Mouse (Mus musculus) liver, adult 2 months (tissue): Measurements from ENCODE around the gene Gm11077. TPM values are rescaled to one million over a fixed set of nuclear protein-coding genes. Genes with fewer than 3 reads are reported as not detected.

Source experiments
- DNase-seq: peaks from one replicate; pipeline ENCODE4 v3.0.0-alpha.2; 2011; ENCODE audit warnings: low read depth, low spot score; ENCODE audit errors: extremely low read depth
- H3K27ac ChIP-seq: fragments of 200-500 bp; replicated peaks from 2 replicates; pipeline ENCODE4 v1.5.1; 2012; ENCODE audit warnings: low read depth, mild to moderate bottlenecking, control low read depth, inconsistent platforms, low read length; ENCODE audit not compliant: insufficient read depth
- H3K27me3 ChIP-seq: fragments of 200-500 bp; 2 replicates; pipeline ENCODE4 v1.6.1; 2012; ENCODE audit warnings: mild to moderate bottlenecking, moderate library complexity, low read length, inconsistent platforms; ENCODE audit not compliant: control insufficient read depth, insufficient read depth
- H3K36me3 ChIP-seq: fragments of 200-500 bp; 2 replicates; pipeline ENCODE4 v1.6.1; 2012; ENCODE audit warnings: low read length, inconsistent platforms; ENCODE audit not compliant: control insufficient read depth, insufficient read depth
- H3K4me1 ChIP-seq: fragments of 200-500 bp; 2 replicates; pipeline ENCODE4 v1.6.1; 2011; ENCODE audit warnings: low read length; ENCODE audit not compliant: control insufficient read depth, insufficient read depth
- H3K4me3 ChIP-seq: fragments of 200-500 bp; 2 replicates; pipeline ENCODE4 v1.5.1; 2011; ENCODE audit warnings: low read depth, mild to moderate bottlenecking, control low read depth, low read length, moderate library complexity; ENCODE audit not compliant: insufficient read depth
- H3K79me2 ChIP-seq: fragments of 200-500 bp; 2 replicates; pipeline ENCODE4 v1.6.1; 2012; ENCODE audit warnings: inconsistent platforms, mild to moderate bottlenecking, low read length, moderate library complexity; ENCODE audit not compliant: control insufficient read depth, insufficient read depth
- H3K9ac ChIP-seq: fragments of 200-500 bp; 2 replicates; pipeline ENCODE4 v1.6.1; 2012; ENCODE audit warnings: low read depth, mild to moderate bottlenecking, control low read depth, inconsistent platforms, low read length
- CTCF ChIP-seq: fragments of 200-500 bp; IDR thresholded peaks from 2 replicates; pipeline ENCODE4 v1.5.1; 2011; ENCODE audit warnings: low read depth, low read length, control low read depth
- POLR2A ChIP-seq: fragments of 200-500 bp; IDR thresholded peaks from 2 replicates; pipeline ENCODE4 v1.6.1; 2011; ENCODE audit warnings: low read length, control low read depth; ENCODE audit not compliant: insufficient read depth; ENCODE audit errors: extremely low read depth
- WGBS: fragments of 180-500 bp; shearing (Covaris S2); methylation state at CpG from one replicate; pipeline ENCODE4 v1.1.7; 2018; 5-methylcytosine and 5-hydroxymethylcytosine counted together
- polyA plus RNA-seq: library from polyadenylated mRNA; depleted of rRNA; stranded (reverse); fragments of >200 nt; gene quantifications from 2 replicates; pipeline ENCODE4 v1.2.3, GENCODE M21; 2012
- total RNA-seq: library from RNA; depleted of rRNA; stranded (reverse); fragments of >200 nt; gene quantifications from 2 replicates; pipeline ENCODE4 v1.2.3, GENCODE M21; 2014

Gm11077 gene
- total and polyA plus RNA-seq, 2 experiments, result not detected

DNA sequence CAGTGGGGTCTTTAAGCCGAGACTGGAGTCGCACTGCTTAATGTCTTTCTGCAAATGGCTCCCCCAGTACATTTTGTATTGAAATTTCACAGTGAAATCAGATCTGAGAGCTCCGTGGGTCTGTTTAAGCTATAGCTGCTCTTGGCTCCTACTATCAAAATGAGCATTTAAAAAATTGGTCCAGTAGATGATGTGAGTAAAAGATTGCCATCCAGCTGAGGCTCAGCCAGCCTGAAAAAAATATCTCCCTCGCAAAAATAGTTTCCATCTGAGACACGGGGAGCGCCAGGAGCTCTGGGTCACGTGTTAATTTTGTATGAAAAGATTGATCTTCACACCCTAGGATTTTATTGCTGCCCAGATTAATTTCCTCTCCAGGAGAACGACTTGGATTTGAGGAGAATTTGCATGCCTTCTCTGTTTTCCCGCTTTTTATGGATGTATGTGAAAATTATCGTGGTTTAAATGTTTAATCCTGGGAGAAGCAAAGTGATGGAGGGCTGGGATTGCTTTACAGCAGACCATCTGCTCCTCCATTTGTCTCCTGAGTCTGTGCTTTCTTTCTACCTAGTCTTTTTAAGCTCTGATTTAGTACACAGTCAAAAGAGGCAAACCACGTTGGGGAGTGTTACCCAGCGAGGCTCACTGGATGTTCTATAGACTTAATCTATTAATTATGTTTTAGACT, 32.7 kb upstream of the Gm11077 start:
- H3K9ac ChIP-seq, result no peak overlapping the region
- H3K4me3 ChIP-seq, result no peak overlapping the region
- TF ChIP-seq CTCF (no peak), POLR2A (no peak)
- no peaks in the 10 kb centered on the region for H3K4me1 ChIP-seq
- no peaks in the 10 kb centered on the region for H3K36me3 ChIP-seq
- H3K27me3 ChIP-seq, result no peaks in the 10 kb centered on the region
- H3K27ac ChIP-seq, result no peak overlapping the region
- no peak for DNase-seq
- 77% methylated on average over 12 of the region's 12 CpGs for WGBS
- no peaks in the 10 kb centered on the region for H3K79me2 ChIP-seq

DNA sequence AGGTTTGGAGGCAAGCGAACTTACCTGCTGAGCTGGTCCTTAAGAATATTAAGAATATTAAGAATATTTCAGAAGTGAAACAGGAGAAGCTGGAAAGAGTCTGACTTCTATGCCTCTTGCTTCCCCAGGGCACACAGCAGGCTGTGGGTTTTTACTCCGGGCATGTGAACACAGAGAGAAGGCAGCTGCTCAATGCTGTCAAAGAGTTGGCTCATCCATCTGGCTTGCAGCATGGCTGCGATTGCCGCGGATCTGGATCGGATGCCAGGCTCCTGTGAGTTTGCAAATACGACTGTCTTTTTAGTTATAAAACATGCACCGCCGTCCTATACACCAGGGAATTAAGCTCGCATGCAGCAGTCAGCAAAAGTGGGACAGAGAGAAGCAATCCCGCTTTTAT, 31.1 kb upstream of the Gm11077 start:
- Histone ChIP-seq H3K27ac (no peak overlapping the region), H3K4me1 (no peaks in the 10 kb centered on the region), H3K9ac (no peak overlapping the region), H3K36me3 (no peaks in the 10 kb centered on the region), H3K79me2 (no peaks in the 10 kb centered on the region), H3K4me3 (no peak overlapping the region), H3K27me3 (no peaks in the 10 kb centered on the region)
- 92% methylated on average over 11 of the region's 11 CpGs for WGBS
- no peak for DNase-seq
- TF ChIP-seq POLR2A, result no peak
- TF ChIP-seq CTCF, result no peak

DNA sequence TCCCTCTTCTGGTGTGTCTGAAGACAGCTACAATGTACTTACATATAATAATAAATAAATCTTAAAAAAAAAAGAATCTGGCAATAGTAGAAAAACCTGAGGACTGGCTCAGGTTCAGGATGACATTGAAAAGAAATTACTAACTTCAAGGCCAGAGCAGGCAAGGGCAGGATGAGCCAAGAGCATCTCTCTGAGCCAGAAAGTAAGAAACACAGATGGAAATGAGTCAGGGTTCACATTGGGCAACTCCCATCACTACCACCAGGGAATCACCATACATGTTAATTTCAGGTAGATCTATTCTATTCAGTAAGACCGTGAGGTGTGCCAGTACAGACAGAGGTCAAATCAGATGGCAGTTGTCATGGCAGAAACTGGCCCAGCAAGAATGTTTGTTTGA, 30.5 kb upstream of the Gm11077 start:
- H3K27ac ChIP-seq, result no peak overlapping the region
- no peak for DNase-seq
- no peaks in the 10 kb centered on the region for H3K36me3 ChIP-seq
- H3K27me3 ChIP-seq, result no peaks in the 10 kb centered on the region
- 89% methylated on average over 1 of the region's 1 CpGs for WGBS
- TF ChIP-seq CTCF, result no peak
- no peak for TF ChIP-seq POLR2A
- no peak overlapping the region for H3K4me3 ChIP-seq
- H3K79me2 ChIP-seq, result no peaks in the 10 kb centered on the region
- H3K9ac ChIP-seq, result no peak overlapping the region
- no peaks in the 10 kb centered on the region for H3K4me1 ChIP-seq

DNA sequence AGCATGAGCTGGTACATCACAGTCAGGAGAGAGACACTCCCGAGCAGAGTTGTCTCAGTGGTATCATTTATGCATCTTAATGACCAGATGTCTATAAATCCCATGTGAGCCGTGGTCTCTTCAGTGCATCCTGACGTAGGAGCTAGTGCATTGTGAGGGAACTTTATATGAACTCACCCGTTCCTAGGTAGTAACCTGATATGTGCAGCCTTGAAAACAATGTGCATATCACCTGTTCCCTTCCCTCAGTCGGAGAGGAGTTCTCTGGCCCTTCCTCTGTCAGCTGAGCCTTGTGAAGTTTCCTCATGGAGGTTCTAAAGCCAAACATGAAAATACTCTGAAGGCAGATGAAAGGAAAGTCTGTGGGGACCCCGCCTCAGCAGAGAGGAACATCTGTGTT, 27.8 kb upstream of the Gm11077 start:
- no peak overlapping the region for H3K9ac ChIP-seq
- no peak for DNase-seq
- H3K27me3 ChIP-seq, result no peaks in the 10 kb centered on the region
- WGBS, result 90% methylated on average over 6 of the region's 6 CpGs
- no peaks in the 10 kb centered on the region for H3K4me1 ChIP-seq
- no peak overlapping the region for H3K4me3 ChIP-seq
- H3K36me3 ChIP-seq, result no peaks in the 10 kb centered on the region
- H3K27ac ChIP-seq, result no peak overlapping the region
- H3K79me2 ChIP-seq, result no peaks in the 10 kb centered on the region
- TF ChIP-seq POLR2A (no peak), CTCF (no peak)

DNA sequence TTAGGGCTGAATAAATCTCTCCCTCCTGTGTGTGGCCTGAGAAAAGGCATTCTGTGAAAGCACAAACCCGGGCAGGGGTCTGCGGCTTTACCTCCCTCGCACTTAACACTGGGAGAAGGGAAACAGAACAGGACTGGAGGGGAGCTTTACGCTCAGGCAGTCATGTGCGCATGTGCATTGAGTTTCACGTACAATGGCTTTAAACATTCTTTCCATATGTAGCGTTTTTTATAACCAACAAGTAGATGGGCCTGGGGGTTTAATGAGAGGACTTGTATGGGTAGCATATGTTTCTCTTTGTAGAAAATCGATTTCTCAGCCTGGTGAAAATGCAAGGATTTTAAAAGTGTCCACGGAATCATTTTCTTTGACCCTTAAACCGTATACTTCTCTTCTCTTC, 24.0 kb upstream of the Gm11077 start:
- Histone ChIP-seq H3K36me3 (no peaks in the 10 kb centered on the region), H3K4me1 (no peaks in the 10 kb centered on the region), H3K4me3 (no peak overlapping the region), H3K27me3 (no peaks in the 10 kb centered on the region), H3K27ac (no peak overlapping the region), H3K79me2 (no peaks in the 10 kb centered on the region), H3K9ac (no peak overlapping the region)
- TF ChIP-seq POLR2A (no peak), CTCF (no peak)
- 95% methylated on average over 10 of the region's 10 CpGs for WGBS
- no peak for DNase-seq

DNA sequence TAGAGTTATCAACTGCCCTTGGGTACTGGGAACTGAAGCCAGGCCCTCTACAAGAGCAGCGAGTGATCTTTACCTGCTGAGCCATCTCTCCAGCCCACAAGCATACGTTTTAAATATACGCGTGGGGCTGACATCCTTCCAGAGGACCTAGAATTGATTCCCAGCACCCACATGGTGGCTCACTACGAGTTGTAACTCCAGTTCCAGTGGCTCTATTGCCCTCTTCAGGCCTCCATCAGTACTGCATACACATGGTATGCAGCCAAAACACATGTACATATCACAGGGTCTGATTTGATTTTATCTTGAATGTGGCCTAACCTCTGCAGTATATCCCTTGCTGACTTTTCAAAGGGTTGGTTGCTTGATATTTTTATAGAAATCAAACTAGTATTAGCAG, 23.0 kb upstream of the Gm11077 start:
- TF ChIP-seq CTCF (no peak), POLR2A (no peak)
- H3K4me1 ChIP-seq, result no peaks in the 10 kb centered on the region
- no peaks in the 10 kb centered on the region for H3K36me3 ChIP-seq
- no peaks in the 10 kb centered on the region for H3K27me3 ChIP-seq
- DNase-seq, result no peak
- H3K27ac ChIP-seq, result no peak overlapping the region
- no peak overlapping the region for H3K4me3 ChIP-seq
- no peaks in the 10 kb centered on the region for H3K79me2 ChIP-seq
- no peak overlapping the region for H3K9ac ChIP-seq
- whole genome bisulfite sequencing, result 96% methylated on average over 5 of the region's 5 CpGs
